Mouse (Mus musculus) gastrocnemius, postnatal 4 days (tissue): ENCODE results near the gene Pacs1. TPM values are rescaled to one million over a fixed set of nuclear protein-coding genes. Genes with fewer than 3 reads are reported as not detected.
A peak's percentile ranks its signal among the peaks of the same experiment; 100 is the strongest.
"Not testable (repeated sequence)": the region's sequence is repeated elsewhere in the genome, so short reads cannot be mapped to it uniquely, and the experiment has no call there.

Source experiments
- DNase-seq, 2 experiments: peaks; one replicate each; pipeline ENCODE4 v3.0.0; 2021 to 2022; ENCODE audit warnings: low spot score in 2 of 2, mixed read lengths in 2 of 2
- total RNA-seq, 2 experiments: library from RNA; stranded (reverse); gene quantifications; 2 replicates each; pipeline ENCODE4 v1.2.3; 2021

Pacs1 gene
- total RNA-seq, 2 experiments from 2014 or later: 19.0 to 20.4 TPM

- no peak for DNase-seq
These were observed 108.5 kb downstream of the Pacs1 start for GRCm38 (mm10) chr19:5164380-5164779.

GRCm38 (mm10) chr19:5161913-5162312 lies 111.0 kb downstream of the Pacs1 start:
- no peak for DNase-seq

GRCm38 (mm10) chr19:5152261-5152660 lies 120.7 kb downstream of the Pacs1 start:
- DNase-seq: no peak

GRCm38 (mm10) chr19:5151741-5152140 lies 121.2 kb downstream of the Pacs1 start:
- DNase-seq: no peak

- peak in 1 of 2 experiments; percentile 37 for DNase-seq
These were observed 121.6 kb downstream of the Pacs1 start for GRCm38 (mm10) chr19:5151331-5151730.

- no peak for DNase-seq
These were observed 122.6 kb downstream of the Pacs1 start for GRCm38 (mm10) chr19:5150358-5150757.

- DNase-seq: not testable (repeated sequence)
These were observed 123.9 kb downstream of the Pacs1 start for GRCm38 (mm10) chr19:5149041-5149440.

- DNase-seq: peak in 1 of 2 experiments; percentile 45
These were observed 133.3 kb downstream of the Pacs1 start for GRCm38 (mm10) chr19:5139640-5140039.

- DNase-seq: no peak
These were observed 141.7 kb downstream of the Pacs1 start for GRCm38 (mm10) chr19:5131237-5131636.

GRCm38 (mm10) chr19:5129770-5130169 lies 143.1 kb downstream of the Pacs1 start:
- DNase-seq: no peak

GRCm38 (mm10) chr19:5124055-5124614 lies 148.8 kb downstream of the Pacs1 start:
- DNase-seq: no peak

- no peak for DNase-seq
These were observed 149.7 kb downstream of the Pacs1 start for GRCm38 (mm10) chr19:5123241-5123640.

- no peak for DNase-seq
These were observed 150.4 kb downstream of the Pacs1 start for GRCm38 (mm10) chr19:5122492-5122891.

- DNase-seq: no peak
These were observed 154.6 kb downstream of the Pacs1 start, which contains the start of gene Klc2 for GRCm38 (mm10) chr19:5118384-5118698. Gene Klc2, minus strand, starts transcription at chr19:5118560.

- peak; percentile 77 to 85 for DNase-seq
These were observed 155.2 kb downstream of the Pacs1 start for GRCm38 (mm10) chr19:5117494-5118383.

- DNase-seq: no peak
These were observed 159.1 kb downstream of the Pacs1 start for GRCm38 (mm10) chr19:5113783-5114182.

GRCm38 (mm10) chr19:5109659-5110453 lies 163.1 kb downstream of the Pacs1 start:
- no peak for DNase-seq

GRCm38 (mm10) chr19:5108702-5109101 lies 164.2 kb downstream of the Pacs1 start:
- no peak for DNase-seq

GRCm38 (mm10) chr19:5108271-5108575 lies 164.7 kb downstream of the Pacs1 start:
- no peak for DNase-seq

GRCm38 (mm10) chr19:5107556-5108270 lies 165.2 kb downstream of the Pacs1 start:
- no peak for DNase-seq

GRCm38 (mm10) chr19:5106731-5107191 lies 166.2 kb downstream of the Pacs1 start, which contains the start of gene Rab1b:
Gene Rab1b, minus strand, starts transcription at chr19:5107072.
- peak; percentile 98 for DNase-seq
